Mouse (Mus musculus) ovary, postnatal 36 days (tissue): ENCODE results near the gene Snx22.

ENCODE experiments used
- DNase-seq: peaks from one replicate; pipeline ENCODE4 v3.0.0; 2022; ENCODE audit warnings: low spot score, mixed read lengths

Snx22 gene

DNA sequence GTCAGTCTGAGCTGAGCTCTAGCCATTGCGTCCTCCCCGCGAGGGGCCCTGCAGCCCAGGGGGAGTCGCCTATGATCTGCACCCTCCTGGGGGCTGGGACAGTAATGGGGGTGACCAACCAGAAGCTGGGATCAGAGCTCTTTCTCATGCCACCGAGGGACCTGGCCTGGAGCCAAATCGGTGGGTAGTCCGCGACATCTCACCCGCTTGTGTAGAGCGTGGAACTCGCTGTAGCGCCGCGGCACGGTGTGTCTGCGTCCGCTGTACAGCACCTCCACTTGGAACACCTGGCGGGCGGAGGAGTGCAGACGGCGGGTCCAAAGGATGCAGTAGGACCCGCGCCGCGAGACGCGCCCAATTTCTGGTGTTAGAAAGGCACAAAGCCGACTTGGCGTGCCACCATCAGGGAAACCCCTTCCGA lies 538 bp downstream of the Snx22 start:
- DNase-seq = no peak

DNA sequence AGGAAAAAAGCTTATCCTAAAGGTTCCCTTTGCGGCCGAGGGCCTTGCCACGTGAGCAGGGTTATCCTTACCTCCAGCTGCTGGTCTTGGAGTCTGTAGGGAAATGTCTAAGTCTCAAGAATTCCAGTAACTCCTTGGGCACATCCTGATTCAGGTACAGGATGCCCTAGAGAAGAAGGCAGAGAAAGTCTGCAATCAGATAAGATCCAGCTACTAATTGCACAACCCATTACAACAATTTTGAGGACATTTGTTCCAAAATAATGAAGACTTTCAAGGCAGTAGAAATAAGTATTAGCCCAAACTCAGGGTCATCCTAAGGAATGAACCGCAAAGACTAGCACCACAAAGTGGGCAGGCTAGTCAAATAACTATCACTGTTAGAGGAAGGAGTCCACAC lies 1.5 kb downstream of the Snx22 start:
- DNase-seq = no peak

DNA sequence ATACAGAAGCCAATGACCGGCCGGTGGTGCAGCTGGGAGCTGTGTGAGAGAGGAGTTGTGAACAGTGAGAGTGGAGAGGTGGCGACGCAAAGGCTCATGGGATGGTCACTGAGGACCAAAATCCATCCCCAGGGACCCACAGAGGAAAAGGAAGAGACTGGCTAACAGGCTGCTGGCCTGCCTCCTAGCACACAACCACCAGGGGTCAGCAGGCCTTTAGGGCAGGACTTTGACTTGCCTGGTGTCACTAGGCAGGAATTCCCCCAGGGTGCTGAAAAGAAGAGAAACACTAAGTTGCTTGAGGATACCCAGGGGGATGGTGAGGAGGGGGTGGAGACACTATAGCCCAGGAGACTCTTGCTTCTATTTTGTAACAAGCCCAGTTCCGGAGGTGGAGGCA lies 2.0 kb downstream of the Snx22 start:
- no peak for DNase-seq

DNA sequence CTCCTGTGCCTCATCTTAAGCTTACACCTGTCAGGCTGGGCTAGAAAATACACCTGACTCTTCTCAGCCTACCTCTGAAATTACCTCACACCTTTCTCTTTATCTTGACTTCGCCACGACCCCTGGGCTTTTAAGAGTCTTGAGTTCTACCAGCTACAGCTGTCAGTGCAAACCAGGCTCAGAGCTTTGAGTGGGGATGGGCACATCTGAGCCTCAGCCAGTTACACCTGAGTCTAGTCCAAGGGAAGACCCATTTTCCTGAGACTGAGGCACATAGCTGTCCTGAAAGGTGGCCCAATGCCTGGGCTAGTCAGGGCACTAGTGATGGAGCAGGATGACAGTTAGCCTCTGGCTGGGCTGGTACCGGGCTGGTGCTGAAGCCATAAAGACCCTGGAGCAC lies 2.7 kb downstream of the Snx22 start:
- DNase-seq = no peak

DNA sequence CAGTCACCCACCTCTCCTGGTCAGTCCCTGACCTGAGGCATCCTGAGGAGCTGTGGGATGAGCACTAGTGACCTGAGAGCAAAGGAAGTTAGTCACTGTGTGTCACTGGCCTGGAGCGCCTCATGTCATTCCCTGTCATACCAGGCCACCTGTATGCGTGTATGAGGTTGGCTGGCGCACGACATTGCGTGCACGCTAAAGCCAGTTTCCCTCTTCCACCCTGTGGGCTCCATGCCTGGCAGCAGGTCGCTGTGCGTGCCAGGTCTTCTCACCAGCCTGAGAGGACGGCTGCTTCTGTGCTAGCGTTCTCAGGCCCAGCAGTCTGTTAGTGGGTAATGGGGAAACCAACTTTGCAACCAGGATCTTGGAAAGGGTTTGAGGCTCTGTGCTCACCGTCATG lies 5.2 kb downstream of the Snx22 start:
- DNase-seq = no peak

DNA sequence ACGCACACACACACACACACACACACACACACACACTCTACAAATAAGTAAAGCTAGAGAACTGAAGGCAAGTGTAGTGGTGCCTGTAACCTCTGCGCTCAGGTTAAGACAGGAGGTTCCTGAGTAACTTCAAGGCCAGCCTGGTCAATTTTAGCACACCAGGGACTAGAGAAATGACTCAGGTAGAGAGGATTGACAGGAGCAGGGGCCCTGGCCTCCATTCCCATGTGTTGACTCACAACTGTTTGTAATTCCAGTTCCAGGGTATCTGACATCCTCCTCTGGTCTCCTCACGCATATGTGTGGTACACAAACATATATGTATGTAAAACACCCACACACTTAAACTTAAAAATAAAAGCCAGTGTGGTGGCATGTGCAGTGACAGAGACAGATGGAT lies 6.1 kb downstream of the Snx22 start:
- DNase-seq = no peak

DNA sequence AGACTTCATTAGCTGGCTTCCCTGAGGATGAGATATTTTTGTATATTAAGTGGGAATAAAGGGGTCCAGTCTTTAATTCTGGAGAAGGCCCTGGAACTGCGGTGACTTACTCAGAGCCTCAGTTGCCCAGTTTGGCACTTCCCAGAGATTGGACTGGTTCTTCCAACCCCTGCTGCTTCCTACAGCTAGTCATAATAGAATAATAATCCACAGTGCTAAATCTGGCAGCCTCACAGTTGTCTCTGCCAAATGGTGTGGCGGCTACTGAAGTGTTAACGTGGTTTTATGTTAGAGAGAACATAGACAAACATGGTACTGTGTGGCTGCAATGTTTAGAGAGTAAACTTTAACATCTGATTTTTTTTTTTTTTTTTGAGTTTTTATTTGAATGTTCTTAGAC lies 7.9 kb downstream of the Snx22 start:
- no peak for DNase-seq

DNA sequence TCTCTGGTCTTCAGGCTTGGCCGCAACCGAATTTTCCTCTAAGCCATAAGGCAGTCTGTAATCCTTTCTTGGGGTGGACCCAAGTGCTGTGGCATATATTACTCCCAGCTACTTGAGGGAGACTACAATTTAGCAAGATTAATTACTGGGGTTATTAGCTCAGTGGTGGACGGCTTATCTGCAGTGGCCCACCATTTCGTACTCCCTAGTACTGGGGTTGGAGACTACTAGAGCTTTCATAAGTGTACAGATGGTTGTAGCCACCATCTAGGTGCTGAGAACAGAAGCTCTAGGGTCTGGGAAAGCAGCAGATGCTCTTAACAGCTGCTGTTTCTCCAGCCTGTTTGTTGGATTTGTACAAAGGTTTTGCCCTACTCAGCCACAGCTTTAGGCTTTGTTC lies 8.5 kb downstream of the Snx22 start:
- DNase-seq = no peak

DNA sequence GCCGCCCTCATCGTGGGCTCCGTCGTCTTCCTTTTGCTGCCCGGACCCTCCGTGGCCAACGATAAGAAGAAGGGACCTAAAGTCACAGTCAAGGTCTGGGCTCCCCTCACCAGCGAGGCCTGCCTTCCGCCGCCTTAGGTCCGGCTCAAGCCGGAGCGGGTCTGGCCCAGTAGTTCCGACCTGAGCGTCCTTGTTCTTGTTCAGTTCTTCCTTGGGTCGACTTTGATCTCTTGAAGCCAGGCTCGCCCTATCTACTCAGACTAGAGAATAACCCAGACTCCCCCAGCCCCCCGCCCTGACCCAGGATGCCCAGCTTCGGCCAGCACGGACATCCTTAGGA lies 9.2 kb downstream of the Snx22 start:
- DNase-seq = no peak

DNA sequence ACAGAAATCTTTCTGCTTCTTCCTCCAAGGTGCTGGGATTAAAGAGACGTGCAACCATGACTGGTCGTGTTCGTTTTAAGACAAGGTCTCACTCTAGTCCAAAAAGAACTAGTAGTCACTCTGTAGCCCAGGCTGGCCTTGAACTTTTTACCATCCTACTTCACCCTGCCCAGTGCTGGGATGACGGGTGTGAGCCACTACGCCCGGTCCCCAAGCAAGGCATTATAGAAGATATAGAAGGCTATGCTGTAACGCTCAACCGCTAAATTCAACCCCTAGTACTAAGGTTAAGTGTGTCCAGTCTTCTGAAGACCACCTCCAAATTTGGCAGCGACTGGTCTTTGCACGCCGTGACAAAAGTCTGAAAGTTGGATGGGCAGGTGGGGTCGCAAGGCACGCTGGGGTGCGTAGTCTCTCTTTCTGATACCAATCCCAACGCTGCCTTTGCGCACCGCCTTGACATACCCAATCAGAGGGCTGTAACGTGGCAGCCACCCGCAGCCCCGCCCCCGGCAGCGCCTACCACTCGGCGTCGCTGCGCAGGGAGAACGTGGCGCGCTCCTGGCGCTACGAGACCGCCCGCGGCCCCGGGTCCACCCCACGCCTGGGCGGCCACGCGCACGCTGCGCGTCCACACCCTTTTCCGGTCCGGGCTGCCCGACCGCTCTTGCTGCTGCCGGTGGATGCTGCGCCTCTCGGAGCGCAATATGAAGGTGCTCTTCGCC lies 9.8 kb downstream of the Snx22 start, which contains the start of gene Ppib:
Ppib (plus strand) TSS at position 640 of the 725 bp plus-strand sequence.
- DNase-seq = peak; percentile 98

DNA sequence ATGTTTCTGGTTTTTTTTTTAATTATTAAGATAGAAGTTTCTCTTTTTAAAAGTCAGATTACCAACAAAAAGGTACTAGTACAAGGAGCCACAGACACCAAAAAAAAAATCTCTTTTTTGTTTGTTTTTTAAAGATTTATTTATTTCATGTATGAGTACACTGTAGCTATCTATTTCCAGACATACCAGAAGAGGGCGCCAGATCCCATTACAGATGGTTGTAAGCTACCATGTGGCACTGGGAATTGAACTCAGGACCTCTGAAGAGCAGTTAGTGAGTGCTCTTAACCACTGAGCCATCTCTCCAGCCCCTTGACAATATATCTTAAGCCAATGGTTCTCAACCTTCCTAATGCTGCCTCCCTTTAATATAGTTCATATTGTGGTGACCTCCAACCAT lies 15.9 kb downstream of the Snx22 start:
- DNase-seq = no peak

DNA sequence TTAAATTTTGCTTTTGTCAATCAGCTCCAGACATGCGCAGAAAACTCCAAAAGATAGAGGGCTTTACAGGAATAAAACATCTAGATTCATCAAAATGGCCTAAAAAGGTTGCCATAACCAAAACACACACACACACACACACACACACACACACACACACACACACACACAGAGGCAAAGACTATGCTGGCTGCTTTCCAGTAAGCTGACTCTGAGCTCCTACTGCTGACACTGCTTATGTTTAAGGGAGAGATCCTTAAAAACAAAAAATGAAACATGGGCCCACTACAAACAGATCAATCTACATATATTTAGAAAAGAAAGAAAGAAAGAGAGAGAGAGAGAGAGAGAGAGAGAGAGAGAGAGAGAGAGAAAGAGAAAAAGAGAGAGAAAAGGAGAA lies 16.8 kb downstream of the Snx22 start:
- DNase-seq = no peak

DNA sequence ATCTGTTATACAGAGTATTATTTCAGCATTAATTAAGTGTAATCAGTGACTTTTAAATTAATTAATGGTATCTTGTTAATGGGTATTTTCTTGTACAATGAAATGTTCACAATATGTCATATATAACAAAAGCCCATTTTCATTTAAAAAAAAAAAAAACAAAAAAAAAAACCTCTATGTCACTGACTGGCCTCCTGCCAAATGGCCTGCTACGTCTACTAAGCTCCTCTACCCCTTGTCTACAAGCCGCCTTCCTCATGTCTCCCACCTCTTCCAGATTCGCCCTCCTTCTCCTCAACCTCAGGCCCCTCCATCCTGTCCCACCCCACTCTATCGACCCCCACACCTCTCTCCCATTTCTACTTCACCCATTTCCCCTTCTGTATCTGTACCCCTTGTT lies 18.0 kb downstream of the Snx22 start:
- DNase-seq = no peak

DNA sequence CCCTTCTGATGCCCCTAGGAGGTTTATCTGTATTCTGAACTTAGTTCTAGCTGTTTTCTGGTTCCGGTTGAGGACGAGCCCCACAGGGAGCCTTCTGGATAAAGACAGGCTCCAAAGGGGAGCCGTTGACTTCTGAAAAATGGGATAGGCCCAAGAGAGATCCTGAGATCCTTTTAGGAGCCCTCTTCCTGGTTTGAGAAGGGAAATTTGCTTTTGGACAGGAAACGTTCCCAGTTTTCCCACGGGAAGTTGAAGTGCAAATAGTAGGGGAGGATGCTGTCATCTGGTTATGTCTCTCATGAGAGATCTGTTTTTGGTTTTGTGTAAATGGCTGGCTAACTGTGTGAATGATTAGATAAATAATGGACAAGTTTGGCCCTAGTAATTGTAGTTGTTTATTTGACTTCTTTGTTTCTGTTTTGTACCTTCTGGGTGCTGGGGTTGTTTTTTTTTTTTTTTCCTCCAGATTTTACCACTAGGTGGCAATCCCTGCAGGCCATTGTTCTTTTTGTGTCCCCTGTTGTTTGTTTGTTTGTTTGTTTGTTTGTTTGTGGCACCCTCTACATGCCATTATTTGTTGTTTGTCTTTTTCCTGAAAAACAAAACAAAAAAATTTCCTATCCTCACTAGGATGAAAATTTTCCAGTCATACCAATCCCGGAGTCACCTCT lies 19.5 kb downstream of the Snx22 start:
- no peak for DNase-seq

DNA sequence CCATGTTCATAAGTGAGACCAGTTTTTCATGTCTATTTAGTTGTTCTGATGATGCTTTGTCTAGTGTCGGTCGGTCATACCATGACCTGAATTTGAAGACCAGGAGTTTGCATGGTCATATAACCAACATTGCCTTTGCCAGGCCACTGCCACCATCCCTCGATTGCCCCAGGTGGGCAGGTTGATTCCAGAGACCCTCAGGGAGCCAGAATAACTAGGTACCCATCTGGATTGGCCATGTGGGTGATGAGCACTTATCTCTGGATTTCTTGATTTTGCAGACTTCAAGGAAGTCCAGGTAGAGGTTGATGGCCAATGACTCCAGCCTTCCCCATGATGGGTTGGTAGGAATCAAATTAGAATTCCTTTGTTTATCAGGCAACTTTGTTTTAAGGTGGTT lies 26.3 kb downstream of the Snx22 start:
- no peak for DNase-seq

DNA sequence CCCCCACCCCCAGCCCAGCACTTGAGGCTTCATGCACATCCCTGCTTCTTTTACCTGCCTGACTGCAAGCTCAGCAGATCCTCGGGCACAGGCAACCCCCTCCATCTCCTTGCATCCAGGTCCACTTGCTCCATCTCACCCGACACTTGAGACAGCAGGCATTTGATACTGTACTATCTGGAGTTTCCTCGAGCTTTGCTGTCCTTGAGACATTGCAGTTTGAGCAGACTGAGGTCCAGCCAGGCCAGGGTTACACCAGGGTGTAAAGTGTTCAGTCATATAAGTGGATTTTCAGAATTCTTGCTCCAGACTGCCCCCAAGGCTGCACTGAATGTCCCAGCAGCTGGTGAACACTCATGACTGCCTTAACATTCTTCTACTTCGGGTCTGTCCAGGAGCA lies 27.2 kb downstream of the Snx22 start:
- no peak for DNase-seq

DNA sequence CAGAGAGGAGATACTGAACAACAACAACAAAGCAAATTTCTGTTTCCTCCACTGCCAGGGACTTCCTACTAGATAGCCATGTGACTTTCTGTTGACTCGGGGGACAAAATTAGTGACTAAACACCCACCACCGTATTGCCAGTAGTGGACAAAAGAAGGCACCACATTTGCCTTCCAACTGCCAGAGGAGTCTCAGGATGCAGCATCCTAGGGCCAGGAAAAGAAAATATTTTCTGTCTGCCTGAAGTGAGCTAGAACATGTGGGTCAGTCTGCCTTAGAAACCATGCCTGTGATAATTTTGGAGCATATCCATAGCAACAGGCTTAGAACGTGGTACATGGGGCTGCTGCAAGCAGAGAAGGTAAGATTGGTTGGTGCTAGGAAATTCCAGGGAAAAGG lies 28.7 kb downstream of the Snx22 start:
- no peak for DNase-seq

DNA sequence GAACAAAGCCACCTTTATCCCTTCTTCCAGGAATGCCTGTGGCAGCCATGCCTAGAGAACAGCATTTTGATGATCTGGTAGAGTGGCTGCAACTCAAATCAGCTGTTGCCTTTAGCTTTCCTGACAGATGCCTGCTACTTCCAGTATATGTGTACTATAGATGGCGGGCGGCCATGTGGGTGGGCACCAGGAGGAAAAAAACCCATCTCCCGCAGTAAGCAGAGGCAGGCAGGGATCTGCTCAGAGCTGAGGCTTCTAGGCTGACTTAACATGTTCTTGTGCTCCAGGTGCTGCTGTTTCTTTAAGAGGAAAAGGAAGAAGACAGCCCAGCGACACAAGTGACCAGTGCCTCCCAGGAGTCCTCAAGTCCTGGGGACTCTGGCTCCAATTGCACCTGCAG lies 30.2 kb downstream of the Snx22 start:
- DNase-seq = no peak

DNA sequence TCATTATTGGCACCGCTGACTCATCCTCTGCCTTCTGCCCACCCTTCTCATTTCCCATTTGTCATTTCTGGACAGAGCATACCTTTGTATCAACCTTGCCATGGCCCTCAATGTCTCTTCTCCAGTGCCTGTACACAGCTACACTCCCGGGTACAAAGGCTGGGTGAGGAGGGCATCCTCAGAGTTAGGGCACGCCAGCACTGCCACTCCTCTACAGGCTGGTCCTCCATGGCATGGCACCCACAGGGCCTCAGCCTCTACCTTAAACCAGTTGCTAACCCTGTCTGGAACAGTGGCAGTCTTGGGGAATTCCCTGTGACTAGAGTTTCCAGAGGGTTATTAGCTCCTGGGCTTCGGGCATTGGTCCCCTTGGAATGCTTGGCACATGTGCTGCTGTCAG lies 30.9 kb downstream of the Snx22 start:
- DNase-seq = no peak

DNA sequence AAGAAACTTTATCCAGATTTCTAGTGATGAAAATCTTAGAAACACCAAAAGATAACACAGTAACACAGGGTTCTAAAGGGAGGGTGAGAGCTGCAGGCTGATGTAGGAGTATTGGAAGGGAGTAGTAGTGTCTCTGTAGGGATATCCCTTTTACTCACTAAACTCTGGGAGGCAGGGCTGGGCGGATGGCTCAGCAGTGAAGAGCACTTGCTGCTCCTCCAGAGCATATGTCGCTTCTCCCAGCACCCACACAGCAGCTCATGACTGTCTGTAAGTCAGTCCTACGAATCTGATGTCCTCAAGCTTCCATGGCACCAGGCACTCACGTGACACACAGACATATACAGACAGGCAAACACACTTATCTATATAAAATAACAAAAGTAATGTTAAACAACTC lies 31.4 kb downstream of the Snx22 start:
- no peak for DNase-seq

DNA sequence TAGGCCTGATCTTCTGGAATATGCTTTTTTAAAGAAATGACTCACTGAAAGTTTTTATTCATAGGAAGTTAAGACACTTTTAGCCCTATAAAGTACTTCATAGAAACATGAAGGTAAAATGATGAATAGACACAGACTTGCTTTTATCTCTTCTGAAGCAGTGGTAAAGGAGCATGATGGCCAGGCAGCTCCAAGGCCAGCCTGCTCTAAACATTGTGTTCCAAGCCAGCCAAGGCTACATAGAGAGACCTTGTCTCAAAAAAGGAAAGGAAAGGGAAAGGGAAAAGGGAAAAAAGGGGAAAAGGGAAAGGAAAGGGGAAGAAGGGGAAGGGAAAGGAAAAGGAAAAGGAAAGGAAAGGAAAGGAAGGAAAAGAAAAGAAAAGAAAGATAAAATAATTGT lies 48.9 kb downstream of the Snx22 start:
- no peak for DNase-seq
